Mouse (Mus musculus): ENCODE data around the gene Tex37. TPM values are rescaled to one million over a fixed set of nuclear protein-coding genes. Genes with fewer than 3 reads are reported as not detected.

Tex37 gene
- 0.85 and 2.3 TPM in 2 replicates for polyA plus RNA-seq (2012; rRNA removed)

DNA sequence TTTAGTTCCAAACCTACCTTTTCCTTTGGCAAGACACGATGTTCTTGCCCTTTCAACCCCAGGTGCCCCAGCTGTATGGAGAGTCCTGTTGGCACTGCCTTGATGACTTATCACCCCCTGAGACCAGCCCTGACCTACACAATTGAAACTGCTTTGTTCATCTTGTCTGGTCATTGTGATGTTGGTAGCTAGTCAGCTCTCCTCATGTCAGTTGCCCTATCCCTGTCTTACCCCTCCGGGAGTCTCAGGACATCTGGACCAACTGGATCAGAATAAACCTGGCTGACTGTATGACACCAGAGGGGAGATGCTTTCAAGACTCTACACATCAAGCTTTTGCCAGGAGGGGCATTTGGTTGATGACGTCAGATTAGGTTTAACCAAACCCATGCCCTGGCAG is at the start of gene Tex37:
Gene Tex37 (minus strand): TSS at position 101 of the 400 bp plus-strand sequence.
- no peak for DNase-seq (ENCODE audit: low read depth)

DNA sequence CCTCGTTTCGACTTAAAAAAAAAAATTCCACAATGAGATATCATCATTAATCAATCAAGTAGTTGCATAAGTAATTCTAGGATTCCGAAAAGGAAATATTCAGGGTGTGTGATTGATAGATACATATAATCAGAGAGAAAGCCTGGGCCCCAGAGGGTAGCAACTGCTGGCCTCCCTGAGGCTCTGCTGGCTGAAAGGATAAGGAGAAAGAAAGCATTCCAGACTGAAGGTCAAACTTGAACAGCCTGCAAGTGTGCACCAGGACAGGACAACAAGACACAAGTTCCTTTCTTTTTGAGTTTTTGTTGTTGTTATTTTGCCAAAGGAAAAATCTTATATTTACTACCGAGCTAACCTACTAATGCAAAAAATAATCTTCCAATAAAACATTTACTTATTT is 49.6 kb upstream of the Tex37 start:
- no peak for DNase-seq (ENCODE audit: low read depth)

DNA sequence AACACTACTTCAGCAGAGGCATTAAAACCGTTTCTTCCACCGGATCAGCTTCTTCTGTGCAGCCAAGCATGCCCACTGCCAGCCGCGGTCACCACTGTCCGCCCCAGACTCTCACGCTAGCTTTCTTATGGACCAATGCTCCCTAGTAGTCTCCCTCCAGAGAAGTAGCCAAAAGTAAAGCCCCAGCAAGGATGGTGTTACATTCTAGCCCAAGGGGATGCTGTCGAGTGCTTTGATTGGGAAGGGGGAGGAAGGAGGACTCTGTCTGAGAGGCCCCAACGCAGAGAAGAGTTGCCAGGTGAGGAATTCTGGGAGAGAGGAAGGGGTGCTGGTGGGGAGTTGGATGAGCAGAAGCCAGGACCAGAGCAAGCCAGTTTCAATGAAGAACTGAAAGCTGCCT is 48.7 kb upstream of the Tex37 start:
- DNase-seq (ENCODE audit: low read depth), result no peak

DNA sequence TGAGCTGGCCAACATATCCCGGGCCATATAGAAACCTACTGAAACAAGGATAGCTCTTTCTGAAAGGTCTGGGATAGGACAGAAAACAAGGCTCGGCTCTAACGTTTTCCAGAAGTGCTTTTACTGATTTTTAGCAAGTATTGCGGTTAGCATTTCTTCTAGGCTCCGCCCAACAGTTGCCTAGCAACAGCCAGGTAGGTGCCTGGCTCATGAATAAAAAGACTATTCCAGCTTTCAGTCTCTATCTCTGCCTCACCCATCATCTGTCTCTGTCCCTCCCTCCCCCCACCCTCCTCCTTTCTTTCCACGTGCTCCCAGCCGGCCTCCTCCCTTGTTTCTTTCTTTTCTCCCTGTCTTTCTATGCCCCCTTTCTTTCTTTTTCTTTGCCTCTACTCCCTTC is 47.0 kb upstream of the Tex37 start:
- no peak for DNase-seq (ENCODE audit: low read depth)

DNA sequence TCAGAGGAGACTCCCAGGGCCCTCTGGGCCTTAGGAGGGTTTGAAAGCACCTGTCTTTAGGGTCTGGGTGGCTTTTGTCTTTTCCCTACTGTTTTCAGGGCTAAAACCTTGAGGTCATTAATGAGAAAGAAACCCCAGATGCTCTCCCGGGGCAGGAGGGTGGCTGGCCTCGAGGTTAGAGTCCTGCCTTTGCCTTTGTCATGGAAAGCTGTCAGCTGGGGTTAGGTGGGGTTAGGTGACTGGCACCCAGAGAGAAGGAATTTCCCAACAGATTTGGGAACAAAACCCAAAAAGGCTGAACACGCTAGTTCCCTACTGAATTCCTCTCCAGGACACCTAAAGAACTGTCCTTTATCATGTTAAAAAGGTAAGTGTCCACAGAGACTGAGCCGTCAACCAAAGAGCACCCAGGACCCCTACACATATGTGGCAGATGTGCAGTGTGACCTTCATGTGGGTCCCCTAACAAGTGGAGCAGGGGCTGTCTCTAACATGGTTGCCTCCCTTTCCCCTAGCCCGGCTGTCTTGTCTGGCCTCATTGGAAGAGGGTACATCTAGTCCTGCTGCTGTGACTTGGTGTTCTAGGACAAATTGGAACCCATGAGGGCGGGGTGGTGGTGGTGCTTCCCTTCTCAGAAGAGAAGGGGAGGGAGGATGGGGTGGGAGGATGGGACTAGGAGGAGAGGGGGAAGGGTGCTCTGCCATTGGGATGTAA is 45.5 kb upstream of the Tex37 start:
- DNase-seq (ENCODE audit: low read depth), result no peak

DNA sequence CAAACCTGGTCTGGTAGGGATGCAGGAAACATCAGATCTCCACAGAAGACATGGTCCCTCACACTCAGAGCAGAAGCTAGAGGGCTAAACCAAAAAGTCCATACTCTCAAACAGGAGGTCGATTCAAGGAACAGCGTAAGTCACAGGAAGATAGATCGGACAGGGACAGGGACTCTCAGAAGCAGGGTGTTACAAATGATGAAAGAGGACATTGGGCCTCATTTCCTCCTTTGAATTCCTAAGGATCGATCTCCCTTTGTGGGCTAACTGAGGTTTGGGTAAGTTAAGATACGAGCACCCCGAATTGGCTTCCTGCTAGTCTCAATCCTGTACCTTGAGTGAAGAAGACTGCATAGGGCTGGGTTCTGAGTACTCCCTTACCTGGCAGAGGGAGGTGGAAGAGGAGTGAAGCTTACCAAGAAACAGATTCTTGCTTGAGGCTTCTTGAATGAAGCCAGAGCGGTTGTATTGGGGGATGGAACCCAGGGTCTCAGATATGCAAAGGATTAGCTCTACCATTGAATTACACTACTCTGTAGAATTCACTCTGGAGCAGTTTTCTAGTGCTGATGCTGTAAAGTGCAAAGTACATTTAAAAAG is 38.7 kb upstream of the Tex37 start:
- DNase-seq (ENCODE audit: low read depth), result no peak

DNA sequence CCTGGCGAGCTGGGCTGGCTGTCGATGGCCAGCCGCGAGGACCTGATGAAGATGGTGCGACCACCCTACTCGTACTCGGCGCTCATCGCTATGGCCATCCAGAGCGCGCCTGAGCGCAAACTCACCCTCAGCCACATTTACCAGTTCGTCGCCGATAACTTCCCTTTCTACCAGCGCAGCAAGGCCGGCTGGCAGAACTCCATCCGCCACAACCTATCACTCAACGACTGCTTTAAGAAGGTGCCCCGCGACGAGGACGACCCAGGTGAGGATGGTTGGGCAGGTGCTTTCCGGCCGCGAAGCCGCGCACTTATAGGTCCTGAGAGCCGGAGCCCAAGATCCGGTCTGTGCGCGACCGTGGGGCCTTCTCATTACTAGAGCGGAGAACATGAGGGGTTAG is 38.2 kb upstream of the Tex37 start:
- no peak for DNase-seq (ENCODE audit: low read depth)

DNA sequence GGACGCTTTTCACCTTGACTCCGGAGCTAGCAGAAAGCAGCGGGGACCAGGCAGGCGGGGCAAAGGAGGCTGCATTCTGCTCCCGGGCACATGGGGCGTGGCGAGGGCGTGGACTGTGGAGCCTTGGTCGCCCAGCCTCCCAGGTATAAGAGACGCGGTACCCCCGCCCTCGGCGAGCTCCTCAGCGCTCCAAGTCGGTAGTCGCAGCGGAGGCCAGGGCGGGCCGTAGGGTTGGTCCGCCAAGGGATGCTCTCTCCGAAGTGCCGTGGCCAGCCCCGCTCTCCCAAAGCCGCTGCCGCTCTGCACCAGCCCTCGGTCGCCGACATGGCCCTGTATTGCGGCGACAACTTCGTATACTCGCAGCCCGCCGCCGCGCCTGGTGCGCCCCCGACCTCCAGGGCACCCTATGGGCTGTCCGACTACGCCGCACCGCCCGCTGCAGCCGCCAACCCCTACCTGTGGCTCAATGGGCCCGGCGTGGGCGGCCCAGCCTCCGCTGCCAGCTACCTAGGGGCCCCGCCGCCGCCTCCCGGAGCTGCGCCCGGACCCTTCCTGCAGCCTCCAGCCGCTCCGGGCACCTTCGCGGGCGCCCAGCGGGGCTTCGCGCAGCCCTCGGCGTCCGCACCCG is 37.7 kb upstream of the Tex37 start, which contains the start of gene Foxi3:
Gene Foxi3 (plus strand): TSS at position 247 of the 628 bp plus-strand sequence.
- no peak for DNase-seq (ENCODE audit: low read depth)

DNA sequence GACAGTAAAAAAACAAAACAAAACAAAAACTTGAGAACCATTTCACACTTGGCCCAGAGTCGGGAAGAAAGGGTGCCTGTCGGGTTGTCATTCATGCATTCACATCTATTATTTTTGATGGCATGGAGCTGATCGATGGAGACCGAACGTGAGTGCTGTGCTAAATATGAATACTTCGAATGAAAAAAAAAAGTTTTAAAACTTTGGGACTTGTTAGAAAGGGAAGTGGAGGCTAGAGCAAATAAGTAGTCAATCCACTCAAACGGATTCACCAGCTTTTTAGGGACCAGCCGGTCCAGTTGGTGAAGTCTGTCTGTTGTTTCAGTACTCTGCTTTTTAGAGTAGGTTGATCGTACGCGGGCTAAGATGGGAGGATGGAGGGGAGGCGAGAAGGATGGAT is 37.1 kb upstream of the Tex37 start:
- DNase-seq (ENCODE audit: low read depth), result no peak

DNA sequence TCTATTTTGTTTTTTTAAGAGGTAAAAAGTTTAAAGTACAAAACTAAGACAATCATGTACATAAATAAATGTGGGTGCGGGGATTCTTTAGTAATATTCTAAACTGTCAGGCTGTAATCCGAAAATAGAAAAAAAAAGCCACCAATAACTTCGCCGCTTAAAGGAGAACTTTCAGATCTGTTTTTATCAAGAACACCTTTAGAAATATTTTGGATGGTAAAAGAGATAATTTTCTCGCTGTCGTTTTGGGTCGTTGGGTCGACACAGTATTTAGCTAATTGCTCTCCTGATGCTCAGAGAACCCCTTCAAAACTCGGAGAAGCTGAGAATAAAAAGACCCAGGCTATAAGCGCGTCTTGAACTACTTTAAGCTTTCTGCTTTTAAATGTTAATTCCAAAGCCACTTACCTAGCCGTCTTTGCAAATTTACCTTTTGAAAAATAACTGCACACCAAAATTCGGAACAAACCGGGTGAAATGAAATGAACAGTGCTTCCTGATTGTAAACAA is 36.6 kb upstream of the Tex37 start:
- no peak for DNase-seq (ENCODE audit: low read depth)

DNA sequence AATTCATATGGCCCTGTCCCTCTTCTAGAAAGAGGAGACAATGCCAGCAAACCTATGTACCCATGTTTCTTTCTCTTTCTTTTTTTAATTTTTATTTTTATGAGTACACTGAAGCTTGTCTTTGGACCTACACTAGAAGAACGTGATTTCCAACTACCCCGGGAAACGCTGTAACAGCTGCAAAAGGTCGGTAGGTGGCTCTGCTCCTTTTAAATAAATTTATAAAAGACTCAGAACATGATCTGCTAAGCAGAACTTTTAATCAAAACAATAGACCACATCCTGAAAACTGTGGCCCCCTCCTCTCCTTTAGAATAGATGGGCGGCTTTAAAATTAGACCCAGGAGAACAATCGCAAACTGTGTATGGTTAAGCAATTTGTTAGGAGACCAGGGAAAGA is 35.3 kb upstream of the Tex37 start:
- DNase-seq (ENCODE audit: low read depth), result no peak

DNA sequence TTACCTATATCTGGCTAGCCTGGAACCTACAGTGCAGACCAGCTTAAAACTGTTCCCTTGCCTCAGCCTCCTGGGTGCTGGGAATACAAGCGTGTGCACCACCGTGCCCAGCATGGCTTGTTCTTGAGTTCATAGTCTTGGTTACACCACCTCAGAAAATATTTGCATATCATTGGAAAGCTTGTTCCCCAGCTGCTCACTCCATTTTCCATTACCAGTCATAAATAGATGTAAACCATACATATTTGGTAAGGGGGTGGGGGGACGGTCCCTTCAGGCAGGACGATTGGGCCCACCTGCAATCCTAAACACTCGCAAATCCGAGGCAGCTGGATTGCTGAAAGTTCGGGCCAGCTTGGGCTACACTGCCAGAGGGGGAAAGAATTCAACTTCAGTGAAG is 34.5 kb upstream of the Tex37 start:
- no peak for DNase-seq (ENCODE audit: low read depth)

DNA sequence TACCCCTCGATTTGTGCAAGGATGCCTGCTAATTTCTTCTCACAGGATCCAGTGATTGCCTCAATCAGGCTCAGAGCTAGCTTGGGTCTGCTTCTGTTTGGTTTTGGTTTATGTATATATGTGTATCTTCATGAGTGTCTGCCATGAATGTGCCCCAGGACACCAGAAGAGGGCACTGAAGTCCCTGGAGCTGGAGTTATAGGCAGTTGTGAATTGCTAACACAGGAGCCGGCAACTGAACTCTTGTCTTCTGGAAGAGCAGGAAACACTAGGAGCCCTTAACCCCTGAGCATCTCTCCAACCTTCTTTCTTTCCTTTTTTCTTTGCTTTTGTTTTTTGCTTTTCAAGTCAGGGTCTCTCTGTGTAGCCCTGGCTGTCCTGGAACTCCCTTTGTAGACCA is 13.1 kb upstream of the Tex37 start:
- DNase-seq (ENCODE audit: low read depth), result no peak

DNA sequence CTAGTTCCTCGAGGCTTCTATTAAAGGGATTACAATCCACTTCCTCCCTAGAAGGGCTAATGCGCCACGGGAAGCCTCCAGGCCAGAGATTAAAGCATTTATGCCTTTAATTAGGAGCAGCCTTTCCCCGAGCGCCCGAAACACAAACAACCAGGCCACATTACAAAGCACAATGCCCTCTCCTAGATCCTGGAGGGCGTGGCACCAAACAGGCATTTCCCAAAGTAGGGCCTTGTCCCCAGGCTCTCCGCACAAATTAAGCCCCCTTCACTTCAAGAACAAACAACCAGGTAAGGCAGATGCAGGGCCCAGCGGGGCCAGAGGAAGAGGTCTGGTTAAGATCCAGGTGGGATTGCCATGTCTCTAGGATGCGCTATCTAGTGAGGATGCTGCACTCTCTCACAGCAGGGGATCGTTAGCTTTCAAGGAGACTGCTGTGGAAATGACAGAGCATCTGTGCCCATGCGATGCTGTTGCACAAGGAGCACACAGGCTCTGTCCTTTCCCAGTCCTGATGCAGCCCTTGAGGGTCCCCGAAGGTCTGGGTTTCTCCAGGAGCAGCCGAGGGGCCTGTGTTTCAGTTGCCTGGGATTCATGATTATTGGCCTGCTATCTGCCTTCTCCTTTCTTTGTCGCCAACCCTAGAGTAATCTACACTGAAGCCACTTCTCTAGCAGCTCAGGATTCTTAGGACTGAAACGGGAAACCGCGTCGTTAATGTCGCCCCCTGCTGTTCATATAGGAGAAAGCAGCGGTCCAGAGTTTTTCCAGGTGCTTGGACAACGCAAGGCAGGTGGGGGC is 2.7 kb upstream of the Tex37 start:
- DNase-seq (ENCODE audit: low read depth), result no peak

DNA sequence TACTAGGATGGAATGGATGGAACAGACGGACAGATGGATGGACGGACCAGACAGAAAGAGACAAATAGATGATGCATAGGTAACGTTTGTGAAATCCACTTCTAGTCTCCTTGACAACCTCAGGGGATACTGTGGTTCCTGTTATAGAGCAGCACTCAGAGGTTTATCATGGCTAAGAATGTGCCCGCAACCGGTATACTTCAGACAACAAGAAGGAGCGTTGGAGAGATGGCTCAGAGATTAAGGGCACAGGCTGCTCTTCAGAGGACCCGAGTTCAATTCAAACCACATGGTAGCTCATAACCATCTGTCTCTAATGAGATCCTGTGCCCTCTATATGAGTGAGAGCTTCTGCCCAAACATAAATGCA is 6.3 kb downstream of the Tex37 start:
- no peak for DNase-seq (ENCODE audit: low read depth)

DNA sequence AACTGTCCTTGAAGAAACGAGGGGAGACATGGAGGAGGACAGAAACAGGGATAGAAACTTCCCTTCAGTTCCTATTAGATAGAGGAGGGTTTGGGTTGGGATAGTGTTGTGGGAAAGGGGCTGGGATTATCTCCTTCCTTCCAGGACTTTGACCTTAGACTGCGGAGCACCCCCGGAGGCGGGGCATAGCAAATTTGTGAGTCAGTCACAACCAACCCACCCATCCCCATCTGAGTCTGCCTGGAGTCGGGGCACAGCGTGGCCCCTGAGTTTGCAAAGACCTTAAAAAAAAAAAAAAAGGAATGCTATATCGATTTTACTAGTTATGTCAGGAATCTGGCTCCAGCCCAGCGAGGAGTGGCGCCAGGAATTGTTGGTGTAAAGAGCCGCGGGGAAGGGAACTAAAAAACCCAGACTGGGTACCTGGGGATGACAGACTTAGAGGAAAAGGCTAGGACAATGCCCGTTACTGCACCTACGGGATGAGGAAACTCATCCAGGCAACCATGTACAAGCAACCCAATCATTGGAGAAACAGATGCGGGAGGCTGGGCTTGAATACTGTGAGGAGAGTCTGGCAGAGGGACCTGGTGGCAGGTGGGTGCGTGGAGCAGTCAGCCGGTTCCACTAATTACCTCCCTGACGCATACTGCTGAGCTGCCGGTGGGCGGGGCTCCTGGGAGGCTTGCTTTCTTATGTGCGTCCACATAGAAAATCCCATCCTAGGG is 6.9 kb downstream of the Tex37 start:
- DNase-seq (ENCODE audit: low read depth), result no peak

DNA sequence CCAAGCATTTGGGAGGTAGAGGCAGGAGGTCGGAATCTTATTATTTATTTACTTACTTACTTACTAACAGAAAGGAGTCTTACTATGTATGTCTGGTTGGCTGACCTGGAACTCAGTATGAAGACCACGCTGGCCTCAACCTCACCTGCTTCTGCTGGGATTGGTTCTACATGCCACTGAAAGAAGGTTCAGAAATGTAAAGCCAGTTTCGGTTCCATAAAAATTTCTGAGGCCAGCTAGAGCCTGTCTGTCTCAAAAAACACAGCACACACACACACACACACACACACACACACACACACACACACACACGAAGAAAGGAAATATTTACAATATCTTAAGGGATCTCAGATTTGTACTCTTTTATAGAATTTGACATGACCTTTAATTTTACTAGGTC is 8.4 kb downstream of the Tex37 start:
- DNase-seq (ENCODE audit: low read depth), result no peak

DNA sequence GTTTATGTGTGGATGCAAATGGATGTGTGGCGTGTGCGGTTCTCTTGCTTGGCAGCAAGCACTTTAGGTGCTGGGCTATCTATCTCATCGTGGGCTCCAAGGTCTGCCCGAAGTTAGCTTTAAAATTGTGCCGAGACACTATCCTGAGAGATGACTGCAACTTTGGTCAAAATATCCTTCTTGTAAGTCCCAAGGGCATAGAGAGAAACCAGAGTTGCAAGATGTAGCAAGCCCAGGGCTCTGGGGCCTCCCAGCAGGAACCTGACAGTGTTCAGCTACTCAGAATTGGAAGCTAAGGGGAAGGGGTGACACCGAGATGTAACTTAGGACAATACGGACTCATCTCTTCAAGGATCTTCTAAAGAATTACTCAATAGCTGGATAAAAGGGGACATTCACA is 9.2 kb downstream of the Tex37 start:
- DNase-seq (ENCODE audit: low read depth), result no peak

DNA sequence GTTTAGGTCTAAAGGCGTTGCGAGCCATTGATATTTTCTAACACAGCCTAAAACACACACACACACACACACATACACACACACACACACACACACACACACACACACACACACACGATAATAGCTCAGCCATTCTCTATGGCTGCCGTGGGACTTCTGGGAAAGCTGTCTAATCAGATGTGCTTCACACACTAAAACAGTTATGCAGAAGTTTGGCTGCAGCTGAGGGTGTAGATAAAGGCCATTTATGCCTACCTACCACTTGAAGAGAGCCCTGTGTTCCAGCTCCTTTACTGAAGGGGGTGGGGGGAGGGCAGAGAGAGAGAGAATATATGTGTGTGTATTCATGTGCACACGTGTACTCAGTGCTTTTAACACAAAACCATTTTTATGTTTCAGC is 15.0 kb downstream of the Tex37 start:
- no peak for DNase-seq (ENCODE audit: low read depth)

DNA sequence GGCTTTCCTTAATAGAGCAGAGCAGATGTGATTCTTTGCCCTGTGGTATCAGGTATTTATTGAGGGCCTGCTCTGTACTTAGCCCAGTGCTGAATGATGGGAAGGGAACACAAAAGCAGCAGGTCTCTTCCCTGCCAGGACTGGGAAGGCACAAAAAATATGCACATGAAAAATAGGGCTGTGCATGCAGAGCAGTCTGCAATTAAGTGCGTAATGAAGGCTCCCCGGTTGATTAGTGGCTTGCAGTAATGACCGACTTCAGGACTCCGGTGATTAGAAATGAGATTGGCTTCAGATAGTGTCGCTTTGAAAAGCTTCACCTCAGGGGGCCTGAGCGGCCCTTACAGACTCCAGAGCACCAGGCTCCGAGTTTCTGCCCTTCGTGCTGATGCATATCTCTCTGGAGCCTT is 19.1 kb downstream of the Tex37 start:
- DNase-seq (ENCODE audit: low read depth), result no peak

DNA sequence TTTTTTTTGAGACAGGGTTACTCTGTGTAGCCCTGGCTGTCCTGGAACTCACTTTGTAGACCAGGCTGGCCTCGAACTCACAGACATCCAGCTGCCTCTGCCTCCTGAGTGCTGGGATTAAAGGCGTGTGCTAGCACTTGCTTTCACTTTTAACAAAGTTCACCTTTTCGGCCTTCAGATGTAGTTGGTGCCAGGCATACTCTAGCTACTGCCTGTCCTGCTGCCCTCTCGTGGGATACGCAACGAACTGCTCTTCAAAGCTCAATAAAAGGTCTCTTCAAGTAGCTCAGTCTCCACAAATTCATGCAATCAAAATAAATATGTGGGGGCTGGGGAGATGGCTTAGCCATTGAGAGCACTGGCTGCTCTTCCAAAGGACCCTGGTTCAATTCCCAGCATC is 20.6 kb downstream of the Tex37 start:
- no peak for DNase-seq (ENCODE audit: low read depth)

DNA sequence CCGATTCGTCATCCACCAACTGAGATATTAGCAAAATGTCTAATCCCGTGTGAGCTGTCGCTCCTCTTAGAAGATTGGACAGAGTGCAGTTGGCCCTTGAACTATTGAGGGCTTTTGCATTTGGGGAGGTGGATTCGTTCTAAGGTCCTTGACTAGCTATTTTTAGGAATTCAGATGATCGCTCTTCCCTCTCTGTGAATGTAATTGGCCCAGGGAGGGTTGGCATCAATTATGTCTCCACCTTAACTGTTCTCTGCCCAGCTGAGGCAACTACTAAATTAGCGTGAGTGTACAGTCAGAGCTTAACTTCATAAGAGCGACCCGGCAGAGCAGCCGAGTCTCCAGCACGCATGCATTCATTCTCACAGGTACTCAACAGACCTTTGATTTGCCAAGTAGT is 30.7 kb downstream of the Tex37 start:
- no peak for DNase-seq (ENCODE audit: low read depth)

All from gonadal fat pad, adult 2 months (tissue).